Mouse (Mus musculus) heart, embryonic 14.5 days (tissue): ENCODE measurements around the gene Hist1h4i. TPM values are rescaled to one million over a fixed set of nuclear protein-coding genes. Genes with fewer than 3 reads are reported as not detected.
"Not testable (repeated sequence)": the region's sequence is repeated elsewhere in the genome, so short reads cannot be mapped to it uniquely, and the experiment has no call there.

Source experiments
- ATAC-seq: fragments of 200-750 bp; cut with Nextera tagmentation; 2 replicates; pipeline ENCODE4 v1.8.0; 2017; ENCODE audit warnings: low read depth, moderate TSS enrichment; ENCODE audit not compliant: insufficient number of reproducible peaks, insufficient read depth, low FRiP score
- H3K27ac ChIP-seq, 2 experiments: fragments of 200-500 bp in 1 of 2; fragments of 300-500 bp in 1 of 2; sonication (generic) in 1 of 2; replicated peaks in 1 of 2; 2 replicates each; pipeline ENCODE4 v1.5.1; 2012 to 2014; ENCODE audit warnings: low read depth in 2 of 2, low read length in 2 of 2, control low read depth in 1 of 2, mild to moderate bottlenecking in 1 of 2, mixed read lengths in 1 of 2; ENCODE audit not compliant: control insufficient read depth in 1 of 2, insufficient read depth in 1 of 2
- H3K27me3 ChIP-seq: fragments of 300-500 bp; sonication (generic); 2 replicates; pipeline ENCODE4 v1.6.1; 2014; ENCODE audit warnings: mild to moderate bottlenecking, low read length, control low read depth; ENCODE audit not compliant: control insufficient read depth, insufficient read depth
- H3K36me3 ChIP-seq: fragments of 300-500 bp; sonication (generic); 2 replicates; pipeline ENCODE4 v1.6.1; 2014; ENCODE audit warnings: mild to moderate bottlenecking, control low read depth, low read length, mixed read lengths; ENCODE audit not compliant: control insufficient read depth, insufficient read depth
- H3K4me1 ChIP-seq, 2 experiments: fragments of 200-500 bp in 1 of 2; fragments of 300-500 bp in 1 of 2; sonication (generic) in 1 of 2; 2 replicates each; pipeline ENCODE4 v1.6.1; 2012 to 2014; ENCODE audit warnings: low read length in 2 of 2, control low read depth in 1 of 2, mixed read lengths in 1 of 2; ENCODE audit not compliant: control insufficient read depth in 2 of 2, insufficient read depth in 2 of 2
- H3K4me2 ChIP-seq: fragments of 300-500 bp; sonication (generic); 2 replicates; pipeline ENCODE4 v1.6.1; 2014; ENCODE audit warnings: mild to moderate bottlenecking, low read length
- H3K4me3 ChIP-seq, 2 experiments: fragments of 200-500 bp in 1 of 2; fragments of 300-500 bp in 1 of 2; sonication (generic) in 1 of 2; 2 replicates each; pipeline ENCODE4 v1.5.1; 2012 to 2014; ENCODE audit warnings: low read length in 2 of 2, mild to moderate bottlenecking in 2 of 2, control low read depth in 1 of 2, low read depth in 1 of 2, moderate library complexity in 1 of 2; ENCODE audit not compliant: control insufficient read depth in 1 of 2, insufficient read depth in 1 of 2
- H3K9ac ChIP-seq: fragments of 300-500 bp; sonication (generic); 2 replicates; pipeline ENCODE4 v1.6.1; 2014; ENCODE audit warnings: mild to moderate bottlenecking, low read length
- H3K9me3 ChIP-seq: fragments of 300-500 bp; sonication (generic); 2 replicates; pipeline ENCODE4 v1.6.1; 2016; ENCODE audit warnings: low read length, control low read depth; ENCODE audit not compliant: control insufficient read depth
- WGBS: fragments of 180-500 bp; shearing (Covaris S2); extraction: QIAGEN DNeasy Blood & Tissue Kit; methylation state at CpG from one replicate; pipeline ENCODE4 v1.1.7; 2014; 5-methylcytosine and 5-hydroxymethylcytosine counted together
- polyA plus RNA-seq: library from polyadenylated mRNA; unstranded; fragments of >200 nt; fragmentation: Nextera tagmentation; extraction: Ambion mirVana; gene quantifications from 2 replicates; pipeline ENCODE4 v1.2.1, GENCODE M21; 2014

Hist1h4i gene
- polyA plus RNA-seq, 1 experiment from 2014 or later = 9.3 TPM

DNA sequence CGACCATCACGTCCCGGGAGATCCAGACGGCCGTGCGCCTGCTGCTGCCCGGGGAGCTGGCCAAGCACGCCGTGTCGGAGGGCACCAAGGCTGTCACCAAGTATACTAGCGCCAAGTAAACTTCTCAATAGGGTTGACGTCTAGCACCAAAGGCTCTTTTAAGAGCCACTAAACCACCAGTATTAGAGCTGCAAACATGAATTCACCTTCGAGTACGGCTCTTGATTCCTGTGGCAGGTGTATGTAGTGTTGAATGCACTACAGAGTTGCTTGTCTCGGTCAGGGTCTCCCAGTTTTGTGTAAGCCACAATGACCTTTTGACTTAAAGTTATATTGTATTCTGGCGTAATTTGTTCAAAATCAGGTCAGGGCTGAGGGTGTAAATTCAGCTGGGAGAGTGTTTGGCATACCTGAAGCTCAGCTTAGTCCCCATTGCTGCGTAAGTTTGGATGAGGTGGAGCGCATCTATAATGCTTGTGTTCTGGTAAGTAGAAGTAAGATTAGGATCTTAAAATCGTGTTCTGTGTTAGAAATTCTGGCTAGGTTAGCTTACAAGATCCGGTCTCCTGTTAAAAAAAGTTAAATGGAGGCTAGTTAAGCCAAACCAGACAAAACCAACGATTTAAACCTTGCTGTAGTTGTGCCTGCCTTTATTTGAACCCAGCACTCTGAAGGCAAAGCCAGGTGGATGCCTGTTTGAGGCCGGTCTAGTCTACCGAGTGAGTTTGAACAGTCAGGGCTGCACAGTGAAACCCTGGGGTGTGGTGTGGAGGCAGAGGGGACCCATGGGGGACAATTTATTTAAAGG is 4.8 kb downstream of the Hist1h4i start:
- Histone ChIP-seq H3K4me1 (peaks cover 4 to 25% of the 10 kb centered on the region in 2 experiments; a peak in 3 of 4 replicates), H3K9me3 (no peaks in the 10 kb centered on the region), H3K9ac (peak overlapping the region; percentile 70), H3K4me2 (peak overlapping the region; percentile 73), H3K4me3 (peak overlapping the region; percentile 31 to 41), H3K36me3 (no peaks in the 10 kb centered on the region), H3K27ac (peak overlapping the region; percentile 70 to 72), H3K27me3 (no peaks in the 10 kb centered on the region)
- ATAC-seq = no peak; the same call in 1 of the 2 replicates
- 7% methylated on average over 17 of the region's 23 CpGs for WGBS

DNA sequence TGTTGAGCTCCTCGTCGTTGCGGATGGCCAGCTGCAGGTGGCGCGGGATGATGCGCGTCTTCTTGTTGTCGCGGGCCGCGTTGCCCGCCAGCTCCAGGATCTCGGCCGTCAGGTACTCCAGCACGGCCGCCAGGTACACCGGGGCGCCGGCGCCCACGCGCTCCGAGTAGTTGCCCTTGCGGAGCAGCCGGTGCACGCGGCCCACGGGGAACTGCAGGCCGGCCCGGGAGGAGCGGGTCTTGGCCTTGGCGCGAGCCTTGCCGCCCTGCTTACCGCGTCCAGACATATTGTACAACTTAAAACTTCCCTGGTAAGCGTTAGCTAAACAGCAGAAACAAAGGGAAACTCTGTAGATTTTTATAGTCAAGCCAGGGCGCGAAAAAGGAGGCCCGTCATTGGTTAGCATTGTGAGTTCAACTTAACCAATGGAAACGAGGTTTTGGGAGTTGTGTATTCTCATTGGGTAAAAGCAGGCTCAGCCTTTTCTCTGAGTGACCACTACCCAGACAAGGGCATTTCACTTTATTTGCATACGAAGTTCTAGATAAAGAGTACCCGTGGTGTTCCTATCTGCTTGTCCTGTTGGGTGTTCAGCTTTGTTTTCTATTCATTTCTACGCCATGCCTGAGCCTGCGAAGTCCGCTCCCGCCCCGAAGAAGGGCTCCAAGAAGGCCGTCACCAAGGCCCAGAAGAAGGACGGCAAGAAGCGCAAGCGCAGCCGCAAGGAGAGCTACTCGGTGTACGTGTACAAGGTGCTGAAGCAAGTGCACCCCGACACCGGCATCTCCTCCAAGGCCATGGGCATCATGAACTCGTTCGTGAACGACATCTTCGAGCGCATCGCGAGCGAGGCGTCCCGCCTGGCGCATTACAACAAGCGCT is 5.7 kb downstream of the Hist1h4i start, which contains the start of the genes Hist1h2ah and Hist1h2bk:
TSS of gene Hist1h2ah (minus strand) at position 302 of the 882 bp plus-strand sequence.
TSS of gene Hist1h2bk (plus strand) at position 604 of the 882 bp plus-strand sequence.
- H3K27me3 ChIP-seq, H3K9me3 ChIP-seq, H3K36me3 ChIP-seq: not testable (repeated sequence)
- Histone ChIP-seq H3K27ac (peak within 1 kb of the TSS; percentile 73 to 90), H3K4me1 (peaks cover 2 to 22% of the 10 kb centered on the region in 2 experiments; a peak in 3 of 4 replicates), H3K9ac (peak within 1 kb of the TSS; percentile 74), H3K4me3 (peak within 1 kb of the TSS; percentile 41 to 53), H3K4me2 (peak within 1 kb of the TSS; percentile 73)
- peak; percentile 93 for ATAC-seq
- 0% methylated on average over 22 of the region's 69 CpGs for WGBS

GRCm38 (mm10) chr13:22034443-22035266 is 6.5 kb downstream of the Hist1h4i start:
- no peaks in the 10 kb centered on the region for H3K27me3 ChIP-seq
- no peak for ATAC-seq
- H3K4me1 ChIP-seq = peaks cover 2 to 15% of the 10 kb centered on the region in 2 experiments; a peak in 3 of 4 replicates
- peak overlapping the region; percentile 41 to 44 for H3K4me3 ChIP-seq
- WGBS = 1% methylated on average over 12 of the region's 14 CpGs
- H3K36me3 ChIP-seq = no peaks in the 10 kb centered on the region
- H3K9me3 ChIP-seq = no peaks in the 10 kb centered on the region
- H3K4me2 ChIP-seq = peak overlapping the region; percentile 73
- H3K9ac ChIP-seq = peak overlapping the region; percentile 74
- H3K27ac ChIP-seq = peak overlapping the region; percentile 73 to 84

DNA sequence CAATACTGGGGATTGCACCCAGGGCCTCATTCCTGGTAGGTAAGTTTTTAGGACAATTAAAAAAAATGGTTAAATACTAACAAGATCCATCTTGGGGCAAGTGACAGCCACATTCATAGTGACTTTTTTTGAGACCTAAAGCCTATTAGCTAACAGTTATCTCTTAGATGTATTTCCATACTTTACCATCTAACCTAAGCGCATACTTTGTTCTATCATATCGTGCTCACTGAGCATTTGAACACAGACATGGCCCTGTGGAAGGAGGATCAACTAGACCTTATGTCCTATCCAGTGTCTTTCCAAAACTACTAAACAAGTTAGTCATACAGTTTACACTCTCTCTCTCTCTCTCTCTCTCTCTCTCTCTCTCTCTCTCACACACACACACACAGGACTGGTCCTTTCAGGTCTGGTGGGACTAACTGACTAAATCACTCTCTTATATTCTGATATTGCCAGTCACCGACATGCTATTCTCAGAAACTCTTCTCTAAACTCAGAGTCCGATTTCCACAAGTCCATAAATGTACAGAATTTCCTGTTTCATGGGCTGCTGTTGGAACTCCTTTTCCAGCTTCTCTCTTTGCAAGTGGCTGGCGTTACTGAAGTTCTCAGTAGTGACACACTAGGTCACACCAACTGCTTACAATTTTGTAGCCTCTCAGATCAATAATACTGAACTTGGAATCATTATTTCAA is 7.3 kb downstream of the Hist1h4i start:
- Histone ChIP-seq H3K36me3 (no peaks in the 10 kb centered on the region), H3K9ac (peak overlapping the region; percentile 74; the same call in 1 of the 2 replicates), H3K4me2 (peak overlapping the region; percentile 73), H3K4me1 (peaks cover 2 to 20% of the 10 kb centered on the region in 2 experiments; a peak in 3 of 4 replicates), H3K27ac (no peak overlapping the region), H3K9me3 (no peaks in the 10 kb centered on the region), H3K27me3 (no peaks in the 10 kb centered on the region), H3K4me3 (peak overlapping the region in 1 of 2 experiments; percentile 41; a peak in 1 of 4 replicates)
- 50% methylated on average over 5 of the region's 5 CpGs for WGBS
- ATAC-seq = no peak

DNA sequence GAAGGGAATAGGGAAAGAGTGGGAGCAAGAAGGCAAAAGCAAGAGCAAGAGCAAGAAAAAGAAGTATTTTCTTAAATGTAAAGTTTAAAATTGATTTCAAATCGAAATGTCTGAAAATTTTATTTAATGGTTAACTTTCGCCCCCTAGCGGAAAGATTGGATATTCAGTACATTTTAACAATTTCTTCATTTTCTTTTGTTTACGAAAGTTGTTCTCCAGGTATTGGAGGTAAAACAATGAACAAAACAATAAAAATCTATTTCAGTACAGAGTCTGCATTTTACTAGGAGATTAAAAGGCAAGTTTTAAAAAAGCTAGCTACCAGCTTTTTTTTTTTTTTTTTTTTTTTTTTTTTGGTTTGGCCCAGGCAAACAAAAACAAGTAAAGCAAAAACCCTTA is 10.7 kb downstream of the Hist1h4i start:
- Histone ChIP-seq H3K9me3 (no peaks in the 10 kb centered on the region), H3K4me3 (no peak overlapping the region), H3K27me3 (no peaks in the 10 kb centered on the region), H3K4me1 (peaks cover 0 to 15% of the 10 kb centered on the region in 2 experiments; a peak in 3 of 4 replicates), H3K4me2 (no peak overlapping the region), H3K36me3 (no peaks in the 10 kb centered on the region), H3K27ac (no peak overlapping the region), H3K9ac (no peak overlapping the region)
- WGBS = 16% methylated on average over 4 of the region's 4 CpGs
- no peak for ATAC-seq

- Histone ChIP-seq H3K4me1 (peaks cover 0 to 15% of the 10 kb centered on the region in 2 experiments; a peak in 3 of 4 replicates), H3K4me2 (no peak overlapping the region)
- ATAC-seq = no peak
Measured at GRCm38 (mm10) chr13:22029928-22030327, 11.2 kb downstream of the Hist1h4i start.

More at GRCm38 (mm10) chr13:22029928-22030327, 11.2 kb downstream of the Hist1h4i start:
- no peak overlapping the region for H3K4me3 ChIP-seq
- H3K9me3 ChIP-seq = no peaks in the 10 kb centered on the region
- H3K36me3 ChIP-seq = no peaks in the 10 kb centered on the region
- H3K9ac ChIP-seq = no peak overlapping the region
- no peaks in the 10 kb centered on the region for H3K27me3 ChIP-seq
- WGBS = 34% methylated on average over 8 of the region's 8 CpGs
- H3K27ac ChIP-seq = no peak overlapping the region
